Mouse (Mus musculus): ENCODE results near the gene Abcf2. TPM values are rescaled to one million over a fixed set of nuclear protein-coding genes. Genes with fewer than 3 reads are reported as not detected.
A peak's percentile ranks its signal among the peaks of the same experiment; 100 is the strongest.

Gene Abcf2
- total RNA-seq, 2 experiments from 2014 or later = 13.7 to 14.7 TPM

DNA sequence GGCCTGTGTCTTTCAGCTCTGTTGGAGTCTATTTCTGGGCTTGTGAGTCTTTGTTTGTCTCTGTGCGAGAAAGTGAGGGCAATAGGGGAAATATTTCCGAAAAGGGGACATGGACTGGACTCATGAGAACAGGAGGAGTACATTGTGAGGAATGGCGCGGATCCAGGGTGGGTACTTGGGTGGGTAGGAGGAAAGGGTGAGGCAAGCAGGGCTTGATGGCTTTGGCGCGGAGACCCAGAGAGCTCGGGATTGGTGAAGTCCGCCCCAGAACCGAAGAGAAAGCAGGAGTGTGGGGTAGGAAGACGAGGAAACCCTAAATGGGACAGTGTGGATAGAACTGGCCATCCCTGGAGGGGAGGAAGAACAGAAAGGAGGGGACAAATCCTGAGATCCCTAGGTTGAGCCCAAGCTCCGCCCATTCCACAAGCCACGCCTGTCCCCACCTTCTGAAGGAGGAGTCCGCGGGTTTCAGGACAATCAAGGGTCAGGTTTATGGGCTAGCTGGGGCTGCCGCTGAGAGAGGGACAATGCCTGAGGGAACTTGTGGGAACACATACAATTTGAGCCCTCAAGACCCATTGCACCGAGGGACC, 25.6 kb upstream of the Abcf2 start:
- ATAC-seq (replicated peaks; ENCODE audit: low FRiP score, poor library complexity, severe bottlenecking) = no peak

DNA sequence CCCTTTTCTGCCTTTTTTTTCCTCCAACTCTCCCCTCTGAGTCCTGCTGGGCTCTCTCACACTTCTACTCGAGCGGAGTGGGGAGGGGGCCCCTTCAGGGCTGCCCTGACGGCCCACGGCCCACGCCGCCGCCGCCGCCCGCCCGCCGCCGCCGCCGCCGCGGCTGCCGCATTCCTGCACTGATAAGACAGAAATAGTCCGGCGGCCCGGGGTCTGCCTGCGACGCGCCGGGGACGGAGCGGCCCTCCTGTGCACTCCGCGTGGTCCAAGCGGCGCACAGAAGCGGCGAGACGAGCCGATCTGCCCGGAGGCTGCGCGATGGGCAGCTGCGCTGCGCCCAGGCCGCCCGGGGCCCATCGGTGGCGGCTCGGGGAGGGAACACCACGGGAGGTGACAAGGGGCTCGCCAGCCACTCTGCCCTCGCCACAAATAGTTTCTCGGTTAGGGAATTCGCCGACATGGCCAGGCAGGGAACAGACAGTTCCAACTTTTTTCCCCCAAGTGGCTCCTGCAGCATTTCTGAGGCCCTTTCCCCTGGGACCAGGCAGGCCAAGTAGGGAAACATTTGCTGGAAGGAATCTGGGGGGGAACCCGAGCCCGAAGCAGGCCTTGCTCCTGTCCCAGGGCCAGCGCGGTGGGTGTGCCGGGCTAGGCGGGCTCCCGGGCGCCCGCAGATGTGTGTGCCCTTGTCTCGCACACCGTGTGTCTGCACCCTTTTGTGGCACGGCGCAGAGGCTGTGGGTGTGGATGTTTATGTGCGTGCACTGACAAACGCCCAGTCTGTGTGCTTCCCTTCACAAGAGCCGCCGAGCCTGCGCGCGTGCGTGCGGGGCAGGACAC, 24.9 kb upstream of the Abcf2 start:
- no peak for ATAC-seq (replicated peaks; ENCODE audit: low FRiP score, poor library complexity, severe bottlenecking)

DNA sequence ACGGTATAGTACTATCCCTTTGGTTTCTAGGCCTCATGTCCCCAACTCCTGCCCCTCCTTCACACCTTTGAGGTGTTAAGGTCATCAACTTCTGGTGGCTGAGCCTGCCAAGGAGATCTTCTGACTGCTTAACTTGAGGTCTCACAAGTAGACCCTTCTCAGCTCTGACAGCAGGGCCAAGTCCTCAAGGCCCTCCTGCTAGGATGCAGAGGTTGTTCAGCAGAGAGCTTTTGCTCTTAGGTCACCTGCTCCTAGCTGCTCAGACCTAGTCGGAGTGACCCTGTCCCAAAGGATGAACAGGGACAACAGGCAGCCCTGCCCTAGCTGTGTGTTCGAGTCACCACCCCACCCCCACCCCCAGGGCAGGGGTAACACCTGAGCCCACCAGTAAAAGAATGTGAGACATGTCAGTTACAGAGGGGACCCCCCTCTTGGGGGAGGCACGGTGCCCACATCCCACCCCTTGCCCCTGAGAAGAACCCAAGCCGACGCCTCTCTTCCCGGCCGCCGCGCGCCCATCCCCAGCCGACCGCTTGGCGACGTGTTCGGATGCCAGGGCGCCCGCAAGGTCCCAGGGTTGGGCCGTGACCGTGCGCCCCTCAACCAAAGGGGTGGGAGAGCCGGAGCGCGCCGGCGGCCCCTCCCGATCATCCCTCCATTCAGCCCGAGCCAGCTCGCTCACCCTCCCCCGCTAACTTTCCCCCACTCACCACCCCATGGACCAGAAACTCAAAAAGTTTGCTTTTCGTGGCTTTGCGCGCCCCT, 24.0 kb upstream of the Abcf2 start:
- ATAC-seq (replicated peaks; ENCODE audit: low FRiP score, poor library complexity, severe bottlenecking) = no peak

DNA sequence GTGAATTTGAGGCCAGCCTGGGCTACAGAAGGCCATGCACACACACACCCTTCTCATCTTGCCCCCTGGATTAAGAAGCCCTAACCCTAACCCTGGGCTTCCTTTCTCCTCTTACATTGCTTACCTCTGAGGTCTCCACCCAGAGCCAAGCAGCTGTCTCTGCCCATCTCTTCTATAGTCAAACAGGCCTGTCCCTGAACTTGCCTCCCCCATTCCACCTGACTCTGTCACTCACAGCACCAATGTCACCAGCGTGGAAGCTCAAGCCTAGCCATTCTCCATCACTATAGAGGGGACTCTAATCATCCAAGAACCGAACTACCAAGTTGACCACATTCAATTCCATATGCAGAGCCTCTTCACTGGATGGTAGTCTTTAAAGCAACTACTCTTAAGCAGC, 23.0 kb upstream of the Abcf2 start:
- no peak for ATAC-seq (replicated peaks; ENCODE audit: low FRiP score, poor library complexity, severe bottlenecking)

DNA sequence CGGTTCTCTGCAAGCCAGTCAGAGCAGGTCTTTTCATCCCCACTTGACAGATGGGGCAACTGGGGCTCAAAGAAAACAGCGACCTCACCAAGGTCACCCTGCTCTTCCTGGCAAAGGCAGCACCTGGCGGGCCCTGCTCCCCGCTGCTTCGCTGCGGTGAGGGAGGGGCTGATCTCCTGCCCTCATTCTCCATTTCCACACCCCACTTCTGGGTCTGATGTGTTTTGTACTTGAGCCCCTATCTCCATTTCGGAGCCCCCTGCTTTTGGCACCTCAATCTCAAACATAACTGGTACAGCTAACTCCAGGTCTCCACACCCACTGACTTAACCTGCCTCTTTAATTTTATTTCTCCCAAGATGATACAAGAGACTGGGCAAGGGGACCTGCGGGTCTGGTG, 21.9 kb upstream of the Abcf2 start:
- no peak for ATAC-seq (replicated peaks; ENCODE audit: low FRiP score, poor library complexity, severe bottlenecking)

DNA sequence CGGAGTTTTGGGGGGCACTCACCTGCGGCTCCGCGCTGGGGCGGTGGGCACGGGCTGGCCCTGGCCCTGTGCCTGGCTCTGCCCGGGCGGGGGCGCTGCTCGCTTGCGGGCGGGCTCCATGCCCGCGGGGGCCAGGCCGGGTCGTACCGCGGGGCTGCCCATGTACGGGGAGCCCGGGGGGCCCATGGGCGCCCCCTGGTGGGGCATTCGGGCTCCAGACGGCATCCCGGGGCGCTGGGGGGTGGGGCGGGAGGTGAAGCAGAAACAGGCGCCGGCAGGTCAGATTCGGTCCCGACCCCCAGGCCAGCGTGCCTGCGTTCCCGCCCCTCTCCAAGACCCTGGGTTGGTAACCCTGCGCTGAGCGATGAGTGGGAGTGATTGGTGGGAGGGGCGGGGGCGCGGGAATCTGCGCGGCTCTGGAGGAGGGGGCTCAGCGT, 21.3 kb upstream of the Abcf2 start:
- no peak for ATAC-seq (replicated peaks; ENCODE audit: low FRiP score, poor library complexity, severe bottlenecking)

DNA sequence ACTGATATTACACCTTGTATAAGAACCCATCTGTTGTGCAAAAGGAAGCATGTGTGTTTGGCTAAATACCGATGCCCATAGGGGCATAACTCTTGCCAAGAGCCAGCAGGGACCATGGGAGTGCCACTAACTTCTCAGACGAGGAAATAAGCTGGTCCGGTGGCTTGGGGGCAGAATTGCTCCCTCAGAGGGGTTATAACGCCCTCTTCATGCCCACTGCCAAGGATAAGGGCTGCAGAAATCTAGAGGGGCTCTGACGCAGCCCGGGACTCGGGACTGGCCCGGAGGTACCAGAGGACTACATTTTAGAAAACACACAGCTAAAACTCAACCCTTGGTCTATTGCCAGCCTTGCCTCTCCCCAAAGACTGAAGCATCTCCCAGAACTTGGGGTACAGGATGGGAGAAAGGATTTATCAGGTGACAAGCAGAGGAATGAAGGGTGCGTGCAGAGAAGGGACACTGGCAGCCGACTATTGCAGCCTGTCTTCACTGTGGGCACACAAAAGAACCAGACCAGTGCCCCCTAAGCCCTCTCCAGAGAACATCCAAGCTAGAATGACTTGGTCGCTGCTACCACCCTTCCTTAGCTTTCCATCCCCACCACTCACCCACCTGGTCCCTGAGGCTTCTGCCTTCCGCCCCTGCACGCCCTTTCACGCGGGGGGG, 20.8 kb upstream of the Abcf2 start:
- ATAC-seq (replicated peaks; ENCODE audit: low FRiP score, poor library complexity, severe bottlenecking) = no peak

DNA sequence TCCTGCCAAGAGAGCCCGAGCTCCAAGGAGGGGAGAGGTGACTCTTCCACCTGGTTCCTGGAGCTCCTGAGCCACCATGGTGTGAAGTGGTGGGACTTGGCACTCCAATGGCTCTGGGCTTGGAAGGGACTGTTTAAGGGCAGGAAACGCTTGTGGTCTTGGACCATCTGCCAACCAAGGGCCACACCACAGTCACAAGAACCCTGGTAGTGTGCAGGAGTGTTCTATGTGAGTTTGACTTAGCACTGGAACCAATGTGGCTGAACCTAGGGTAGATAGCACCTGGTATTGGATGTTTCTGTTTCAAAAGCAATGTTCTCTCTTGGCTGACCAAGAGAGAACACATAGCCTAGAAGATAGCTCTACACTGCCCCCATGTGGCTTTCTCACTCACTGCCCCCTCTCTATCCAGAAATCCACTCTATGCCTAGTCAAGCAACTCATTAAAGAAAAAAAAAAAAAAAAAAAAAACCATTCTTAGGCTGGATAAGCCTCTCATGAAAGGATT, 20.0 kb upstream of the Abcf2 start:
- peak; percentile 73; the same call in 1 of the 2 replicates for ATAC-seq (replicated peaks; ENCODE audit: low FRiP score, poor library complexity, severe bottlenecking)

DNA sequence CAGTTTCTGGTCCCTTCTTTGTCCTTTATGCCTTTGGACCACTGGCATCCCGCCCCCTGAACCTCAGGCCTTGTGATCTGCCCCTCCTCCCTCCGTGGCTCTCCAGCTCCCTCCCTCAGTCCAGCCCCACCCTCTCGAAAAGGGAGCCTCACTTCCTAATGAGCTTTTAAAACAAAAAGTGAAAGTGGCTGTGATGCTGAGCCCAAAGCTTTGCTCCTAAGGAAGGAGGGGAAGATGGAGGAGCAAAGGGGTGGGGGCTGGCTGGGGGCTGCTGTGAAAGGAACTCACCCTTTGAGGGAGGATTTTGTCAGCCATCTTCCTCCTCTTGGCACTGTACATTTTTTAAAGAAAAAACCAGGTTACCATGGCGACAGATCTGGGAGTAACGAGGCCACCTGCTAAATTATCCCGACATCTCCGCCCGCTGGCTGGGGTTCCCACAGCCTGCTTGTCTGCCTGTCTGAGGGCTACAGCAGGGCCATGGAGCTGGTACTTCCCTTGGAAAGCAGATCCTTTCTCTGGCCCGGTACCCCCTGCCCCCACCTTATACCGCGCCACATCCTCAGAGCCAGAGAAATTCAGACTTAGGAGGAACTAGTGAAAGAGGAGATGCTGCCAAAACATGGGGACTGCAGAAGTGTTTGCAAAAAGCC, 19.4 kb upstream of the Abcf2 start:
- ATAC-seq (replicated peaks; ENCODE audit: low FRiP score, poor library complexity, severe bottlenecking) = no peak

DNA sequence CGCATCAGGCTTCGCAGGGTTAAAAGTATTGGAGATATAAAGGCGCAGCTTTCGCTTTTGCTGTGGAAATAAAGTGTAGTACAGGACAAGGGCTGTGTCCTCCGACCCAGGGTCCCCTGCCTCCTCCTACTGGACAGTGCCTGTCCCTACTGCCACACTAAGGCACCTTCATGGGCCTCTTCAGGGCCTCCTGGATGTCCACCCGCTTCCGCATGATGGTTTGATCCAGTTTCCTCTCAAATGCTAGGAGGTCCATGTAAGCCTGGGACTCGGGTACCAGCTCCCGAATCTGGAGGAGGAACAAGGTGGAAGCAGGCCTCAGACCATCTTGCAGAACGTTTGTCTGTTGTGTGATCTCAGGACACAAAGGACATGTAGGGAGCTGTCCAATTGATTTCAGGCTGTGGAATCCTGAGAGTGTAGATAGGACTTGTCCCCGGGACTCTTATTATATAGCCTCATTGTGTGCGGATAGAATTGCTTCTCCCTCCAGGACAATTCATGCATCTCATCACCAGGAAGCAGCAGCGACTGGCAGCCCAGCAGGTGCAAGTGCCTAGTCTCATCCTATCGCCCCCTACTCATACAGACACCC, 18.6 kb upstream of the Abcf2 start:
- no peak for ATAC-seq (replicated peaks; ENCODE audit: low FRiP score, poor library complexity, severe bottlenecking)

DNA sequence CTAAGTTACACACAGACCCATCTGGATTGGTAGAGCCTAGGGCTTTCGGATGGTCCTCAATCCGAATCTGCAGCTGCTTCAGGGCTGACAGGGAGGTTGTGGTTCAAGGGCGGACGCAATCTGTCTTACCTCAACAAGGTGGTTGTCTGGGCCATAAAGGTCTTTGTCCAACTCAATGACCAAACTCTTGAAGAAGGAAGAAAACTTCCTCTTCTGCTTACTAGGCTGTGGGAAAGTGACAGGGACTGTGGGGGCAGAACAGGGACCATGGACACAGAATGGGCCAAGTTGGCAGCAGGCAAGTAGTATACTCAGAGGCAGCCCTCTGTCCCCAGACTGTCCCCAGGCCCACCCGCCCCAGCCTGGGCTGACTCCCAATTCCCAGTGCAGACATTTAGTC, 18.0 kb upstream of the Abcf2 start:
- ATAC-seq (replicated peaks; ENCODE audit: low FRiP score, poor library complexity, severe bottlenecking) = no peak

DNA sequence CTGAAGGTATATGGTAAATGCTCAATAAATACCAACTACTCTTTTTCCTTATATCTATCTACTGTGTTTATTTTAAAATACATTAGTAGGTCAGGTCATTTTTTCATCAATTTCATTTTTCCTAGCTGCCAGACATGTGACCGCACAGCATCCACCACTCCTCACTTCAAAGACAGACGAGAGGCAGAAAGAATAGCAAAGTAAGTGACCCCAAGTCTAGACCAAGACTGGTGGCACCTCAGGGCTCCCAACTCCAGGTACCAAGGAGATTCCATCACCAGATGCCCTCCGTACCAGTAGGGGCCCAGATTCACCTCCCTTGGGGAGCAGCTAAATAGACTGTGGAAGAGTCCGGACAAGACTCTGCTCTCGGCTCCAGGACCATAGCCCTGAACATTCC, 17.1 kb upstream of the Abcf2 start:
- ATAC-seq (replicated peaks; ENCODE audit: low FRiP score, poor library complexity, severe bottlenecking) = no peak

DNA sequence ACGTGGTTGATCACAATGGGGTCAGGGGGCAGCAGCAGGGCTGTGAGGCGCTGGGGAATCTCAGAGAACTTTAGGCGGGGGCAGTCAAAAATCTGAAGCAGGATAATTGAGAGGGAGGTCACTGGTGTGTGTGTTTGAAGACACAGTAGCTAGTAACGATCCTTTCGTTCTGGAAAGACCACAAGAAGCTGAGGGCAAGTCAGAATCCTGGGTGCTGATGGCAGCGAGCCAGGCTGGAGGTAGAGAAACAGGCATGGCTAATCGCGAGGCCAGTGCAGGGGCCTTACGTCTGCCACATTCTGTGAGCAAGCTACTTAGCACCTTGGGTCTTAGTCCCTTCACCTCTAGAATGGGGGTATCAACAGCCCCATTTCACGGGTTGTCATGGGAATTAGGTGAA, 16.7 kb upstream of the Abcf2 start:
- ATAC-seq (replicated peaks; ENCODE audit: low FRiP score, poor library complexity, severe bottlenecking) = no peak

DNA sequence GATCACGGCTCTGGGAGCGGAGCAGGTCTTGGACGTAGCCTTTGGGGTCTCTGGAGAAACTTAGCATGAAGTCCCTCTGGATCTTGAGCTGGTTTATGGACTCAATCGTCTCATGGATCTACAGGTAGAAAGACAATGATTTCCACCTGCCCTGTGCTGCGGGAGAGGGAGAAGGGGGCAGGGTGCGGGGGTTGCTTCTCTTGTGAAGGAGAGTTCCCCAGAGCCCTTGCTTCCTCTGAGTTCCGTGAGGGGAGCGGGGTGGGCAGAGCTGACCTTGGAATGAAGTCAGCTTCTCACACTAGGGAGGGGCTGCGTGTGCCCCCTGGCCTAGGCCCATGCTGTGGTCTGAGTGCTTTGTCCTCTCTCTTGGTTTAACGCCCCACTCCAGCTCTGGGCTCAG, 16.0 kb upstream of the Abcf2 start:
- ATAC-seq (replicated peaks; ENCODE audit: low FRiP score, poor library complexity, severe bottlenecking) = no peak

DNA sequence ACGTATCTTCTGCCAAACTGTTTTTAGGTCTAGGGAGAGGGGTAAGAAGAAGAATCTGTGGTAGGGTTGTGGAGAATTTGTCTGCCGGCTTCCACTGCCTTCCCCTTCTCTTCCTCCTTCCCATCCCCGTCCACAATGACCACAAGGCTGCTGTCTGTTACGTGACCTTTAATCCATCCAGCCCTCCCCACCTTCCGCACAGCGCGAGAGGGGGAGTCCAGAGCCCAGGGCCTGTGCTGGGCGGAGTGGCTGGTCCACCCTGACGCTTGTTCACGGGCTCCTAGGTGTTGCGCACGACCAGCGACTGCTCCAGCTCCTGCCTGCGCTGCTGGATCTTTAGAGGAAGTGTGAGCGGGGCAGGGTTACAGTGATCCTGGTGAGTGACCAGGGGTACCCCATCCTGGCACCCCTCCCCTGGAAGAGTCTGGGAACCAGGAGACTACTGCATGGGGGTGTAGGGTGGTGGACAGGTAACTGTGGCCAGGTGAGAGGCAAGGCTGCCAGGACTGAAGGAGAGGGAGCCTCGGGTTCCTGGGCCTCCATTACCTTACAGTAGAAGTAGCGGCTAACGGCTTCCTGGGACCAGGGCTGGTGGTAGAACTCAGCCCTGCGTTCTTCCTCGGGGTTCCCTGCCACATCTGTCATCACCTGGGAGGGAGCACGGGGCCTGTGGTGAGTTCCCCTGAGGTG, 15.3 kb upstream of the Abcf2 start:
- ATAC-seq (replicated peaks; ENCODE audit: low FRiP score, poor library complexity, severe bottlenecking) = no peak

DNA sequence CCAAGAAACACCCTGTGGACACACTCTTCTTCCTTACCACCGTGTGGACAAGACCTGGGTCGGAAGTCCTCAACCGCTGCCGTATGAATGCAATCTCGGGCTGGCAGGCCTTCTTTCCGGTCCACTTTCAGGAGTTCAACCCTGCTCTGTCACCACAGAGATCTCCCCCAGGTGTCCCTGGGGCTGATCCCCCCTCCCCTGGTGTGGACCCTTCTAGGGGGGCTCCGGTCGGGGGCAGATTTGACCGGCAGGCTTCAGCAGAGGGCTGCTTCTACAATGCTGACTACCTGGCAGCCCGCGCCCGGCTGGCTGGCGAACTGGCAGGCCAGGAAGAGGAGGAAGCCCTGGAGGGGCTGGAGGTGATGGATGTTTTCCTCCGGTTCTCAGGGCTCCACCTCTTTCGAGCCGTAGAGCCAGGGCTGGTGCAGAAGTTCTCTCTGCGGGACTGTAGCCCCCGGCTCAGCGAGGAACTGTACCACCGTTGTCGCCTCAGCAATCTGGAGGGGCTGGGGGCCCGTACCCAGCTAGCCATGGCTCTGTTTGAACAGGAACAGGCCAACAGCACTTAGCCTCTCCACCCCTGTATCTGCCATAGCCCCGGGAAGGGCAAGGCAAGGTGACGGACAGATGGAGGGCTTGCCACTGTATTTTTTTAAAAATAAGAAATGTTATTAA, 14.7 kb upstream of the Abcf2 start:
- no peak for ATAC-seq (replicated peaks; ENCODE audit: low FRiP score, poor library complexity, severe bottlenecking)

DNA sequence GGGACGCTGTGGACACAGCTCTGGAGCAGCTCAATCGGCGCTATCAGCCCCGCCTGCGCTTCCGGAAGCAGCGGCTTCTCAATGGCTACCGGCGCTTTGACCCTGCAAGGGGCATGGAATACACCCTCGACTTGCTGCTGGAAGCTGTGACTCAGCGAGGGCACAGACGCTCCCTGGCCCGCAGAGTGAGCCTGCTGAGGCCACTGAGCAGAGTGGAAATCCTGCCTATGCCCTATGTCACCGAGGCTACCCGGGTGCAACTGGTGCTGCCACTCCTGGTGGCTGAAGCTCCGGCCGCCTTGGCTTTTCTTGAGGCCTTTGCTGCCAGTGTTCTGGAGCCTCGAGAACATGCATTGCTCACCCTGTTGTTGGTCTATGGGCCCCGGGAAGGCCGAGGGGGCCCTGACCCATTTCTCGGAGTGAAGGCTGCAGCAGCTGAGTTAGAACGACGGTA, 14.0 kb upstream of the Abcf2 start:
- ATAC-seq (replicated peaks; ENCODE audit: low FRiP score, poor library complexity, severe bottlenecking) = no peak

Measured in erythroid progenitor cell, adult 5-6 weeks (primary cell).